Mouse (Mus musculus) neural tube, embryonic 12.5 days (tissue): ENCODE measurements at regions not wholly inside any gene's neighbourhood (a gene's known extent, or its start where the extent isn't known, plus 50 kb on each side); places are given as distances from the start of the nearest gene placed in this dataset.

Experiments
- ATAC-seq: fragments of 200-750 bp; cut with Nextera tagmentation; 2 replicates; pipeline ENCODE4 v1.8.0; 2017; ENCODE audit warnings: low read depth, mild to moderate bottlenecking, moderate TSS enrichment, moderate library complexity; ENCODE audit not compliant: low FRiP score
- H3K27ac ChIP-seq: fragments of 300-500 bp; sonication (generic); 2 replicates; pipeline ENCODE4 v1.5.1; 2016
- H3K27me3 ChIP-seq: fragments of 300-500 bp; sonication (generic); replicated peaks from 2 replicates; pipeline ENCODE4 v1.6.1; 2016; ENCODE audit warnings: mild to moderate bottlenecking
- H3K36me3 ChIP-seq: fragments of 300-500 bp; sonication (generic); 2 replicates; pipeline ENCODE4 v1.6.1; 2016; ENCODE audit warnings: mild to moderate bottlenecking
- H3K4me1 ChIP-seq: fragments of 300-500 bp; sonication (generic); 2 replicates; pipeline ENCODE4 v1.6.1; 2016
- H3K4me2 ChIP-seq: fragments of 300-500 bp; sonication (generic); replicated peaks from 2 replicates; pipeline ENCODE4 v1.6.1; 2016; ENCODE audit warnings: mild to moderate bottlenecking
- H3K4me3 ChIP-seq: fragments of 300-500 bp; sonication (generic); 2 replicates; pipeline ENCODE4 v1.5.1; 2016
- H3K9ac ChIP-seq: fragments of 300-500 bp; sonication (generic); 2 replicates; pipeline ENCODE4 v1.6.1; 2016; ENCODE audit warnings: mild to moderate bottlenecking
- H3K9me3 ChIP-seq: fragments of 300-500 bp; sonication (generic); 2 replicates; pipeline ENCODE4 v1.6.1; 2016; ENCODE audit warnings: mild to moderate bottlenecking
- WGBS: fragments of 180-500 bp; shearing (Covaris S2); methylation state at CpG from one replicate; pipeline ENCODE4 v1.1.7; 2016; 5-methylcytosine and 5-hydroxymethylcytosine counted together

DNA sequence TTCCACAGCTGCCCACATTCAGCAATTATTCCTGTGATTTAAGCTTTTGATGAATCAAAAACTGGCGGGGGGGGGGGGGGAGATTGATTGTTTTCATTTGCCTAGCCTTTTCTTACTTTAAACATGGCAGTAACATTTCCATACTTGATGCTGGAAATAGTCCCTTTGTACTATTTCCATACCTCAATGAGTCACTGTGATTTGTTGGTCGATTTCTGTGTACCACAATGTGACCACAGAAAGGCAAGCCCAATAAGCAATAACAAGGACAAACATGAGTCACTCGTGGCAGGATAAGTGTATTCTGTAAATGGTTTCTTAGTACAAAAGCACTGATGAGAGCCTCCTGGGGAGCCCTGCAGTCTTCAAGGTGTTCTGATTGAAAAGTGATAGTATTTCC is 121.8 kb upstream of the Pirt start:
- 62% methylated on average over 3 of the region's 3 CpGs for WGBS
- no peak for ATAC-seq

DNA sequence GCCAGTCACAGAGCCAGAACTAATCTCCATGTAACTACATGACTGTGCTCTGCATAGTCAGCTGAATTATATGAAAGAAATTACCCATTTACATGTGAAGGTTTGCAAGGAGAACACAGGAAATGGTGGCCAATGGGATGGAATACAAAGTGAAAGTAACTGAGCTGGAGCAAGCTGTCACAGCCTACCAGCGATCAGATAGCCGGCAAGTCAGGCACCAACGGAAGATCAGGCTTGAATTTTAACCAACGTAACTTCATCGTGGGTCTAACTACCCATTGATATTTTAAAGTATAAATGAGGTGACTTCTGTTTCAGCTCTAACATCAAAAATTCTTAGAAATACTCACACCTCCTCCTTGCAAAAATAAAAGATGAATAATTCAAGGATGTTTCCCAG is 104.9 kb upstream of the Pirt start:
- Histone ChIP-seq H3K9ac (no peak overlapping the region), H3K4me3 (no peak overlapping the region), H3K4me2 (no peak overlapping the region), H3K4me1 (no peaks in the 10 kb centered on the region), H3K27ac (no peak overlapping the region), H3K36me3 (no peaks in the 10 kb centered on the region), H3K27me3 (no peaks in the 10 kb centered on the region), H3K9me3 (no peaks in the 10 kb centered on the region)
- no peak for ATAC-seq
- WGBS = 95% methylated on average over 5 of the region's 5 CpGs

More for the DNA sequence above, 121.8 kb upstream of the Pirt start:
- Histone ChIP-seq H3K4me1 (no peaks in the 10 kb centered on the region), H3K4me3 (no peak overlapping the region), H3K27me3 (no peaks in the 10 kb centered on the region), H3K9me3 (no peaks in the 10 kb centered on the region; the same call in 1 of the 2 replicates), H3K36me3 (no peaks in the 10 kb centered on the region), H3K4me2 (no peak overlapping the region), H3K9ac (no peak overlapping the region), H3K27ac (no peak overlapping the region)

GRCm38 (mm10) chr11:66813310-66813709 is 98.5 kb upstream of the Pirt start:
- ATAC-seq = no peak
- H3K4me2 ChIP-seq = no peak overlapping the region
- no peaks in the 10 kb centered on the region for H3K27me3 ChIP-seq
- H3K4me3 ChIP-seq = no peak overlapping the region
- 61% methylated on average over 5 of the region's 5 CpGs for WGBS
- H3K9me3 ChIP-seq = no peaks in the 10 kb centered on the region
- H3K9ac ChIP-seq = no peak overlapping the region
- no peak overlapping the region for H3K27ac ChIP-seq
- H3K4me1 ChIP-seq = no peaks in the 10 kb centered on the region
- H3K36me3 ChIP-seq = no peaks in the 10 kb centered on the region

GRCm38 (mm10) chr11:66813731-66814130 is 98.0 kb upstream of the Pirt start:
- no peak overlapping the region for H3K27ac ChIP-seq

GRCm38 (mm10) chr11:66835864-66836263 is 75.9 kb upstream of the Pirt start:
- no peak overlapping the region for H3K27ac ChIP-seq
- no peaks in the 10 kb centered on the region for H3K4me1 ChIP-seq
- H3K27me3 ChIP-seq = no peaks in the 10 kb centered on the region
- no peak overlapping the region for H3K4me2 ChIP-seq
- no peak for ATAC-seq
- H3K9me3 ChIP-seq = no peaks in the 10 kb centered on the region
- no peak overlapping the region for H3K9ac ChIP-seq
- H3K36me3 ChIP-seq = no peaks in the 10 kb centered on the region
- 83% methylated on average over 5 of the region's 5 CpGs for WGBS
- no peak overlapping the region for H3K4me3 ChIP-seq

More at GRCm38 (mm10) chr11:66813731-66814130, 98.0 kb upstream of the Pirt start:
- no peaks in the 10 kb centered on the region for H3K36me3 ChIP-seq
- H3K4me1 ChIP-seq = no peaks in the 10 kb centered on the region
- 59% methylated on average over 4 of the region's 4 CpGs for WGBS
- no peak overlapping the region for H3K4me2 ChIP-seq
- ATAC-seq = no peak
- no peak overlapping the region for H3K9ac ChIP-seq
- H3K9me3 ChIP-seq = no peaks in the 10 kb centered on the region
- no peak overlapping the region for H3K4me3 ChIP-seq
- no peaks in the 10 kb centered on the region for H3K27me3 ChIP-seq

GRCm38 (mm10) chr11:66836633-66837380 is 75.0 kb upstream of the Pirt start:
- Histone ChIP-seq H3K9ac (no peak overlapping the region), H3K36me3 (no peaks in the 10 kb centered on the region), H3K4me1 (no peaks in the 10 kb centered on the region), H3K27ac (no peak overlapping the region), H3K4me2 (no peak overlapping the region), H3K9me3 (no peaks in the 10 kb centered on the region), H3K4me3 (no peak overlapping the region), H3K27me3 (no peaks in the 10 kb centered on the region)
- WGBS = 67% methylated on average over 2 of the region's 2 CpGs
- 0 out of 2 replicates have a peak, but pooled peaks have one; percentile 50 for ATAC-seq

- Histone ChIP-seq H3K27me3 (no peaks in the 10 kb centered on the region), H3K9ac (no peak overlapping the region), H3K36me3 (no peaks in the 10 kb centered on the region), H3K27ac (no peak overlapping the region), H3K4me2 (no peak overlapping the region), H3K4me1 (peaks cover 5% of the 10 kb centered on the region; the same call in 1 of the 2 replicates), H3K9me3 (no peaks in the 10 kb centered on the region), H3K4me3 (no peak overlapping the region)
- ATAC-seq = no peak
These were observed 66.5 kb upstream of the Pirt start for GRCm38 (mm10) chr11:66845238-66845637.

DNA sequence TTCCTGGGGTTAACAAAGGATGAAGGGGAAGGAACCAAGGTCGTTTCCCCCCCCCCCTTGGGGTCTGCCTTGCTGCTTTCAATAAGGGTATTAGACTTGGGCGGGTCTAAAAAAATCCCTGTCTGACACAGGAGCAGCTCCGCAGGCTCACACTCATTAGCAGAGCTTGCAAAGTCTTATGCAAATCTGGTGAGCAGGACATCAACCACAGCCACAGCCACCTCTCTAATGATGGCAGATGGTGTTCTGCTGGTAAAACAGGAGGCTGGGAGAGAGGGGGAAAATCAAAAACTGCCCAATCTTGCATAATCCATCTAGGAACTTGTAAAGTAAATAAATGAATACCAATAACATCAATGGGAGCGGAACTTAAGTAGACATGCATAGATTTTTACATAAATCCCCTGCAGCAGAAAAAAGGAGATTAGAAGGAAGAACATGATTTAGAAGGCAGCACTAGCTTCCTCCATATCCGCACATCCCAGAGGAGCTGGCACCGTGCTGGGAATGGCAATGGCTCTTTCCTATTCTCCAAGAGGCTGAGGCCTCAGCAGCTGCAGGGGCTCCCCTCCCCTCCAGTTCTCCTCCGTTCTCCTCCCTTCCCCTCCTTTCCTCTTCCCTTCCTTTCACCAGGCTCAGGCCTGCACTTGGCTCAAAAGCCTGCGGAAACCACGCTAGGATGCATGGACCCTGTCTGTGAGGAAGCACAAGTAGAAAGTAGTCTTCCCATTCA is 65.6 kb upstream of the Pirt start:
- Histone ChIP-seq H3K4me3 (no peak overlapping the region), H3K4me1 (peaks cover 5% of the 10 kb centered on the region; the same call in 1 of the 2 replicates), H3K9ac (no peak overlapping the region), H3K36me3 (no peaks in the 10 kb centered on the region), H3K27ac (no peak overlapping the region), H3K9me3 (no peaks in the 10 kb centered on the region), H3K27me3 (no peaks in the 10 kb centered on the region), H3K4me2 (no peak overlapping the region)
- WGBS = 37% methylated on average over 9 of the region's 9 CpGs
- ATAC-seq = peak; percentile 58; the same call in 1 of the 2 replicates
